Mouse (Mus musculus) spleen, postnatal 0 days (tissue): ENCODE measurements around the gene Ddx42. TPM values are rescaled to one million over a fixed set of nuclear protein-coding genes. Genes with fewer than 3 reads are reported as not detected.

ENCODE experiments used
- polyA plus RNA-seq: library from polyadenylated mRNA; unstranded; fragments of >200 nt; fragmentation: Nextera tagmentation; extraction: Ambion mirVana; gene quantifications from 2 replicates; pipeline ENCODE4 v1.2.1, GENCODE M21; 2015

Ddx42 gene
- polyA plus RNA-seq: 30.3 and 33.3 TPM in 2 replicates

DNA sequence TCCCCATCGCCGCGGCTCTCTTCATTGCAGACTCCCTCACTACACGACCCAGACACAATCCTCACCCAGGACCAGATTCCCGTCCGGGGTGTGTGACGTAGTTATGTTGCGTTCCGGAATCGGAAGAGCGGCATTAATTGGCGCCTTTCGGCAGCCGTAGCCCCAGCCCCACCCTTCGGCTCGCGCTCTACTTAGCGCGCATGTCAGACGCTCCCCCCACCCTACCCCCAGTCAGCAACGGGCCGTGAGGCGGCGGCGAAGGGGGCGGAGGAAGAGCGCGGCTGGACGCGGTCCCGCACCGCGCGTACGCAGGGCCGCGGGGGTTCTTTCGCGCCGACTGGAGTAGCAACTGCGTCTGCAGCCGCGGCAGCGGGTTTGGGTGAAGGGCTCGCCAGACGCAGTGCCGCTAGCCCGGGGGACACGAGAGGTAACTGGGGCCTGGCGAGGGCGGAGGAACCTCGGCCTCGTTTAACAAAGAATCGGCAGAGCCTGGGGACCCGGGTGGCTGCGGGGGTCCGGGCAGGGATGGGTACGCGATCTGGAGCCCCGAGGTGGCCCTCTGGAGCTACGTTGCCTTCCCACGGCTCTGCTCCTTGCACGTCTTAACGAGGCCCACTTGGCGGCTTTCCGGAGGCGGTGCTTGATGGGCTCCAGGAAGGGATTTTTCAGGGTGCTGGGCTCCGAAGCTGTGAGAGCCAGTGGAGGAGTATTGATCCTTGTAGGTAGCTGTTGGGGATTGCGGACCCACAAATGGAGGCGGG lies at the start of gene Ddx42:
TSS of gene Ddx42 (plus strand) at position 197 of the 761 bp plus-strand sequence.

DNA sequence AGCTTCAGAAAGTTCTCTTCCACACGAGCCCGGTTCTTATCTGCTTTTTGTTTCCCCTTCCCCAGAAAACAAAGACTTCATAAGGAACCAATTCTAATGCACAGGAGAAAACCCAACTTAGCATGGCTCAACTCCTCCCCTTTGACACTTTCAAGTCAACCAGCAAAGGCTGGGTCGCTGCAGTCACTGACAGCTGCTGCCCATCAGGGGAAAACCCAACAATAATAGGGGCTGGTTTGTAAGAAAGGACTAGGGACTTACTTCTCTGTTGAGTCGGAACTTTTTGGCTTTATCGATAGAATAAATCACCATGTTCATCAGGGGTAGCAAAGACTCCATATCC lies 14.6 kb upstream of the Ddx42 start, which contains the start of gene Strada:
TSS of gene Strada (minus strand) at position 46 of the 343 bp plus-strand sequence.

DNA sequence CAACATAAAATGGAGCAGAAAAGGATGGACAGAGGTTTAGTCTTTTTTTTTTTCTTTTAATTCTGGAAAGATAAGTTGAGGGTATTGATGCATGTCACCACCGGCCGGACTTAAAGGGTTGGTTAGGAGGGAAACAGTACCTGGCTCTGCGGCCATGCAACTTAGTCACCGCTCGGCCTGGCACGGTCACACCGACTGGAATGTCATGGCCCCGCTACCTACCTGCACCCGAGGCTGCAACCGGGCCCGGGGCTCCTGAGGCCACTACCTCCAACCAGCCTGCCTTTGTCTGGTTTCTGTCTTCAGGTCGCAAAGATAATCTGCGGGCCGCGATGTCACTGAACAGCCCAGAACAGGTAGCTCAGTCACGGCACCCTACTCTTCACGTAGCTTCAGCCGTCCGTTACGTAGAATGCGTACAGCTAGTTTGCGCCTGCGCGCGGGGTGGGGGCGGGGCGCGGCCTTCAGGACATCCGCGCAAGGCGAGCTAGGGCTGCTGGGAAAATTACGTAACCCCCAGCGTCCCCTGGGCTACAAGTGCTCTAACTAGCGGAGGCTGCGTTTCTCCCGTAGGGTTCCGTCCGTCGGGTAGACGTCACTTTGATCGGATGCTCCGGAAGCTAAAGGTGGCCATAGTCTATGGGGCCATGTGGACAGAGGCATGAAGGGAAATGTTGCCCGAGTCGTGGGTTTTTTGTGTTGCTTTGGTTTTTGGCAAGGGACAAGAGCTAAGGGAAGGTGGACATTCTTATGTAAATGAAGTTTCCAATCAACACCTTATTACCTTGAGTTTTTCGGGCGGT lies 598 bp upstream of the Ddx42 start, which contains the start of gene Ccdc47:
TSS of gene Ccdc47 (minus strand) at position 418 of the 803 bp plus-strand sequence.

DNA sequence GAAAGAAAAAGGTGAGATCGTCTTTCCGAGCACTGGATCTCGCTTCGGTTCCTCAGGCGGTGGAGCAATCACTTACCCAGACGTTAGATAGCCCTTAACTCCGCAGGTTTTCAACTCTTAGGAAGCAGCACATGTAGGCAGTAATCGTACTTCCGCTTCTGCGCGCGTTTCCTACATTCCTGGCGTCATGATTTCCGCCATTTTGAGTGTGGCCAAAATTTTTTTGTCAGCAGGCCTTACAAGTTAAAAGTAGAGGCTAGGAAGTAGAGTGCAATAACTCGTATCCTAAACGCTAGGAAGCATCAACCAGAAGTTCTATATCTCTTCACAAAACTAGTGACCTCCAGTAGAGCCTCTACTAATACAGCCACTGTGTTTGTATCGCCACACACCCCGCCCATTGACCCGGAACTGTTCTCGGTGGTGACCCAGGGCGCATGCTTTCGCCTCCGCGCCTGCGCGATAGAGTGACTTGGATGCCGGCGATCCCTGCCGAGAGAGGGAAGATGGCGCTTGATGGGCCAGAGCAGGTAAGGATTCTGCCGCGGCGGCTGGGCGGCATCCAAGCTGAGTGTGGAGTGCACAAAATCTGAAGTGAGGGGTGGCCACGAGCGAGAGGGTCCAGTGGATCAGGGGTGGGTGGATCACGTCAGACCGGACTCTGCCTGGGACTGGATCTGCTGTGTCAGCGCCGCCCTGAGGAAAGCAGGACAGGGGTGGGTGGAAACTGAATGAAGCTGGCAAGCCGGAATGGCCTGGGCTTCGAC lies 39.1 kb downstream of the Ddx42 start, which contains the start of the genes Ftsj3 and Psmc5:
TSS of gene Ftsj3 (minus strand) at position 395 of the 767 bp plus-strand sequence.
TSS of gene Psmc5 (plus strand) at position 470 of the 767 bp plus-strand sequence.

DNA sequence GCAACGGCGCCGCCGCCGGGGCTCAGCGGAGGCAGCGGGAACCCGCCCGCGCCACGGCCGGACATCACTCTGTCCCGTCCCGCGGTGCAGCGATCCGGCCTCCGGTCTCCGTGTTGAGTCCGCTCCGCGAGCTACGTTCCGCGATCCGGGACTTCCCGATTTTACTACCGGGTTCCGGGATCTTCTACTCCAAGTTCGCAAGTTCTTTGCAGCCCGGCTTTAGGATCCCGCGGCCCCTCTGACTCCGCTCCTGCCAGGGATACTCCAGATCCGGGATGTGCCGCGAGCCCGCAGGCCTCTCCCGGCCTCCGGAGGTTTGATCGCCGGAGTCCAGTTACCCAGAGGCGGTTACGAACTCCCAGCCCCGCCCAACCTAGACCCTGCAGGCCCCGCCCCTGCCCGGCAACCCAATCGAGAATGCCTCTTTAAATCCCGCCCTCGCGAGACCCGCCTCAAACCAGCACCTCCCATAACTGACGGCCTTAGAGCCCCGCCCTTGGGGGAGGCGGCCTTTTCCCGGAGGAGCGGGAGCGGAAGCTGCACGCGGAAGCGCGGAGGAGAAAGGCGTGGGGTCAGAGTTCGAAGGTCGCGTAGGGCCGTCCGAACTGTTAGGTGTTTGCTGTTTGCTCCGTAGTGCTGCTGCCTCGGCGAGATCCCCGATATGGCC lies 56.1 kb downstream of the Ddx42 start, which contains the start of gene Smarcd2:
TSS of gene Smarcd2 (minus strand) at position 329 of the 667 bp plus-strand sequence.

DNA sequence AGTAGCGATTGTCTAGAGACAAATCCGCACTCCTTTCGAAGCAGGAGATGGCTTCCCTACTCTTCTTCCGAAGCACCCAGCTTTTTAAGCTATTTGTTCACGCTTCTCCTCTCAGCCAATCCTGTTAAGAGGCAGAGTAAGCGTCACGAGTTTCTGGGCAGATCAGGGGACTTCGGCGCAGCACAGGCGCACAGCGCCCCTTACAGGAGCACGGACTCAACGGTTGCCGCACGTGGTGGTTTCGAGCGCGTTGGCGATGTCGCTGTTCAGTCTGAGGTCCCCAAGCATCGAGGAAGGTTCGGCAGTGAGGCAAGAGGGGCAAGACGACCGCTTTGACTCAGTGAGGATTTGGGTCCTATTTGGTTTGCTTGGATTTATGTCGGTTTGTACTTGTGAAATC lies 59.7 kb downstream of the Ddx42 start, which contains the start of gene Tcam1:
TSS of gene Tcam1 (plus strand) at position 219 of the 400 bp plus-strand sequence.

Other genes starting within 250 kb of the Ddx42 start
- gene Ace, start 249.0 kb upstream of the Ddx42 start, polyA plus RNA-seq: 1.0 and 1.3 TPM in 2 replicates
- not detected in 2 replicates for gene Ace3, start 222.3 kb upstream of the Ddx42 start, polyA plus RNA-seq
- 0.11 and 0.15 TPM in 2 replicates for gene Kcnh6, start 208.8 kb upstream of the Ddx42 start, polyA plus RNA-seq
- 35.9 and 36.0 TPM in 2 replicates for gene Dcaf7, start 180.1 kb upstream of the Ddx42 start, polyA plus RNA-seq
- gene Taco1, start 150.9 kb upstream of the Ddx42 start, polyA plus RNA-seq: 6.4 and 7.5 TPM in 2 replicates
- 11.3 and 14.6 TPM in 2 replicates for gene Map3k3, start 132.3 kb upstream of the Ddx42 start, polyA plus RNA-seq
- gene Gm10840, start 56.1 kb upstream of the Ddx42 start, polyA plus RNA-seq: not detected in 2 replicates
- 126 and 170 TPM in 2 replicates for gene Limd2, start 56.1 kb upstream of the Ddx42 start, polyA plus RNA-seq
- gene Strada, start 14.8 kb upstream of the Ddx42 start, polyA plus RNA-seq: 11.9 and 12.1 TPM in 2 replicates
- gene Ccdc47, start 582 bp upstream of the Ddx42 start, polyA plus RNA-seq: 31.4 and 35.1 TPM in 2 replicates
- gene Ftsj3, start 39.2 kb downstream of the Ddx42 start, polyA plus RNA-seq: 40.4 and 41.2 TPM in 2 replicates
- gene Psmc5, start 39.2 kb downstream of the Ddx42 start, polyA plus RNA-seq: 138 and 153 TPM in 2 replicates
- gene Smarcd2, start 56.0 kb downstream of the Ddx42 start, polyA plus RNA-seq: 35.5 and 38.8 TPM in 2 replicates
- 0.12 and 0.13 TPM in 2 replicates for gene Tcam1, start 59.7 kb downstream of the Ddx42 start, polyA plus RNA-seq
- gene Gh, start 84.9 kb downstream of the Ddx42 start, polyA plus RNA-seq: 0.34 and 0.46 TPM in 2 replicates
- 42.6 and 63.4 TPM in 2 replicates for gene Cd79b, start 97.8 kb downstream of the Ddx42 start, polyA plus RNA-seq
- 0.06 and 0.10 TPM in 2 replicates for gene Scn4a, start 136.4 kb downstream of the Ddx42 start, polyA plus RNA-seq
- gene Prr29, start 148.5 kb downstream of the Ddx42 start, polyA plus RNA-seq: 0.17 and 0.32 TPM in 2 replicates
- 29.4 and 40.7 TPM in 2 replicates for gene Icam2, start 171.1 kb downstream of the Ddx42 start, polyA plus RNA-seq